Mouse (Mus musculus) c-Kit-positive CD71-positive TER-119-negative erythroid progenitor cells, embryonic 14.5 days (primary cell): Measurements from ENCODE around the gene Ptrh2.

ENCODE experiments used
- DNase-seq: peaks from one replicate; pipeline ENCODE4 v3.0.0-alpha.2; 2013; ENCODE audit warnings: low read depth

Gene Ptrh2

DNA sequence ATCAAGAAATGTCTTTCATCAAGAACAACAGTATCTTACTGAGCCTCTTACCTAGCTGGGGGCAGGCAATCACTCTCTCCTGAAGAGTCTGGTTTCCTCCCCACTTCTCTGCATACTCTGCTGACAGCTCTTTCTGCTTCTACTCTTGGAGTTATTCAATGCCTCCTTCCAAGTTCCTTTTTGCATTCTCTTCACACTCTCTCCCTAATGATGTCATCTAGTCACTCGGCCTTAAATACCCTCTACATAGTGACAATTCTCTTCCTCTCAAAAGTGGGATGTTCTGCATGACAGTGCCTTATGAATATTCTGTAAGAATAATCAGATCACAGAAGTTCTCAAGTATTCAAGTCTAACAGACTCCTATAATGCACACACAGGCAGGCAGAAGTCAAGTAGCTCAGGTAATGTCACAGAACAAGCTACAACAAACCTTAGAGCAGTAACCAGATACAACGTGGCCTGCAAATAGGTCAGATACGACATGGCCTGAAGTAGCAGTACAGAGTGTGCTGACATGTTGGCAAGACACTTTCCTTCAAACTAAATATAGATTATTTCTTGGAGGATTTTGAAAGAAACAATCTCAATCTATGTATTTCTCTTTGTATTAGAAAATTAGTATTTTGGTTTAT lies 12.6 kb upstream of the Ptrh2 start:
- no peak for DNase-seq

GRCm38 (mm10) chr11:86672772-86673171 lies 11.0 kb upstream of the Ptrh2 start:
- DNase-seq: no peak

DNA sequence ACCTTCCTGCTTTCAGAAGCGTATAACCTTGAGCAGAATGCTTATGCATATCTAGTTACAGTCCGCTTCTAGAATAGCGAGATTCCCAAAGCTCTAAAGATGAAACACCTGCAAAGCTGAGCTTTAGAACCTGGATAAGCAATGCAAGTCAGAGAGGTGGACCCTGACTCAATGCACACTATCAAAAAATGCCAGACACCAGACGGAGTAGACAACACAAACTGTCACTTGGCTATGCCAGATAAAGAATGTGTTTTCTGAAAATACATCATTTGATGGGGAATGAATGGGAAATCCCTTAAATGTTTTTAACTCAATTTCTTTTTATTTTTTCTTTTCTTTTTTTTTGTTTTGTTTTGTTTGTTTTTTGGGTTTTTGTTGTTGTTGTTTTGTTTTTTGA lies 8.3 kb upstream of the Ptrh2 start:
- no peak for DNase-seq

DNA sequence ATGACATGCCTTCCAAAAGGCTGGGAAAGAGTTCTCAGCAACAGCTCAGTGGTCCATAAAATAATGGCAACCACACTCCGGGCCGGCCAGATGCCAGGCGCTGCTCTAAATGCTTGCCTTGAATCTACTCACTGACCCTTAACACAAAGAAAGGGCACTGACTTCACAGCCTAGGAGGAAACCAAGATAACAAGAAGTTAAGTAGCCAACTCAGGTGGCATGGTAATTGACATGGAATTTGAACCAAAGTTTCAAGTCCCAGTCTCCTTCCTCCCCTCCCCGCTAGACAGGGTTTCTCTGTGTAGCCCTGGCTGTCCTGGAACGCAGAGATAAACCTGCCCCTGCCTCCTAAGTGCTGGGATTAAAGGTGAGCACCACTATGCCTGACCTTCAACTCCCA lies 4.8 kb upstream of the Ptrh2 start:
- no peak for DNase-seq

- DNase-seq: no peak
These were observed 3.1 kb upstream of the Ptrh2 start for GRCm38 (mm10) chr11:86680729-86681128.

DNA sequence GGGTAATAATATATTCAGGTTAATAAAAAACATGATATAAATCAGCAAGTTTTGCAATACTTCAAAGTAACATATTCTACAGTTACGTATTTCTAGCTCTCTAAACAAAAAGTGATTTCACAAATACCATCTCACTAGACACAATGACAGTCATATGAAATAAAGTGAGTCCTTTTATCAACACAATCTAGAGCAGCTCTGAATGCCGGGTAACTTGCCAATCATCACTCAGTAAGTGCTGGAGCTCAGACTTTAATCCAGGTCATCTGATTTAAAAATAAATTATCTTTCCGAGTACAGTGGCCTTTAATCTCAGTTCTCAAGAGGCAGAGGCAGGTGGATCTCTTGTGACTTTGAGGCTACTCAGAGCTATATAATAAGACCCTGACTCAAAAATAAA lies 2.4 kb upstream of the Ptrh2 start:
- DNase-seq: no peak

- no peak for DNase-seq
These were observed 924 bp upstream of the Ptrh2 start for GRCm38 (mm10) chr11:86682861-86683260.

- DNase-seq: no peak
These were observed 584 bp downstream of the Ptrh2 start for GRCm38 (mm10) chr11:86684126-86685012.

DNA sequence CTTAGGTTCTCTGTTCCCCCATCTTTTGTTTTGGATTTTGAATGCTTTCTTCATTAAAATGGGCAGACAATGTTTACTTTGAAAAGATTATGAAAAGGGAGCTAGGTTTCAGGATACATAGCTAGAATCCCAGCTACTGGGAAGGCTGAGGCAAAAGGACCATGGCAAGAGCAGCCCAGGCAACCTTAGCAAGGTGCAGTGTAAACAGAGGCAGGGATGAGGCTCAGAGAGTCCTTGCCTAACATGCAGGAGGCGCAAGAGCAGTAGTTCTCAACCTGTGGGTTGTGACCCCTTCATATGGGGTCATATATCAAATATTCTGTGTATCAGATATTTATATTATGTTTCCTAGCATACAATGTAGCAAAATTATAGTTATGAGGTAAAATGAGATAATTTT lies 1.6 kb downstream of the Ptrh2 start:
- no peak for DNase-seq

- no peak for DNase-seq
These were observed 6.6 kb downstream of the Ptrh2 start for GRCm38 (mm10) chr11:86690383-86690782.

GRCm38 (mm10) chr11:86691482-86691881 lies 7.7 kb downstream of the Ptrh2 start:
- DNase-seq: no peak

- DNase-seq: no peak
These were observed 8.2 kb downstream of the Ptrh2 start for GRCm38 (mm10) chr11:86691956-86692355.

DNA sequence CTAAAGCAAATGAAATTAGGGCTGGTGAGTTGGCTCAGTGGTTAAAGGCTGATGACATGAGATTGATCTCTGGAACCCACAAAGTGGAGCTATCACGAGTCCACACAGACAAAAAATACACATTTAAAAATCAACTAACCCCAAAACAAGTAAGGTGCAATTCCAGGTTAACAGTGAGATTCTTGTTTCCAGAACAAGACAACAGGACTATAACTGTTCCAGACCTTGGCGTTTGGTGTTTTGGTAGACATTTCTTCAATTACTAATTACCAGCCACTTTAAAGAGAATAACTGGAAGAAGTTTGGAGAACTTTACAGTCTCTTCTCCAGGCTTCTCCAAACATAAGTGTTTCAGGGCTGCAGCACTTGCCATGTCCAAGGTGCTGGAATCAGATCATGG lies 8.8 kb downstream of the Ptrh2 start:
- DNase-seq: no peak

DNA sequence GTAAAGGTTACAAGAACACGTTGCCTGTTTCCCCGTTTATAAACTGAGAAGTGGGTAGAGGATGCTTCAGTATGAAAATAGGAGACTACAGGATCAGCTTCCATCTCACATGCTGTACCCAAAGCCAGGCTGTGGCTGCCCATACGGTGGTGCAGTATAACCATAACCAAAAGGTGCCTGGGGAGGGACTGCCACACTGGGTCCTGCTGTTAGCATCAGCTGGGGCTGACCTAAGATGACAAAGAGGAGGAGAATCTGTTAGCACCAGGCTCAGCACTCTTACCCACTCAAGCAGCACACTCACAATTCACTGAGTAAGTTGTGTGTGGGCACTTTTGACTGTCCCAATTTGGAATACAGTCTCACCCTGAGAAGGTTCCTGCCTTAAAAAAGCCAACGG lies 11.7 kb downstream of the Ptrh2 start:
- no peak for DNase-seq

GRCm38 (mm10) chr11:86701151-86701550 lies 17.4 kb downstream of the Ptrh2 start:
- no peak for DNase-seq

DNA sequence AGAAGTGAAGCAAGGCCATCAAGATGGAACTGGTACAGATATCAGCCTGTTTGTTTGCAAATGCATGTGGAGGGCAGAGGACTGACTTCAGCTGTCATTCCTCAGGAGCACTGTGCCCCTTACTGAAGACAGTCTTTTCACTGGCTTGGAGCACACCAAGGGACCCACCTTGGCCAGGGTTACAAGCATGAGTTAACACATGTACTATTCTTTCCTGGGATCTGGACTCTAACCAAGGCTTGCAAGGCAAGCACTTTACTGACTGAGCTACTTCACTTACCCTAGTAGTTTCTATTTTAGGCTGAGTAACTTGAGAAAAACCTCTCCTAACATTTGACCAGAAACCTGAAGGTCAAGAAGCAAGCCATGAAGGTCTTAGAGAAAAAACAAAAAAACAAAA lies 30.8 kb downstream of the Ptrh2 start:
- no peak for DNase-seq

GRCm38 (mm10) chr11:86717306-86718065 lies 33.7 kb downstream of the Ptrh2 start:
- no peak for DNase-seq

DNA sequence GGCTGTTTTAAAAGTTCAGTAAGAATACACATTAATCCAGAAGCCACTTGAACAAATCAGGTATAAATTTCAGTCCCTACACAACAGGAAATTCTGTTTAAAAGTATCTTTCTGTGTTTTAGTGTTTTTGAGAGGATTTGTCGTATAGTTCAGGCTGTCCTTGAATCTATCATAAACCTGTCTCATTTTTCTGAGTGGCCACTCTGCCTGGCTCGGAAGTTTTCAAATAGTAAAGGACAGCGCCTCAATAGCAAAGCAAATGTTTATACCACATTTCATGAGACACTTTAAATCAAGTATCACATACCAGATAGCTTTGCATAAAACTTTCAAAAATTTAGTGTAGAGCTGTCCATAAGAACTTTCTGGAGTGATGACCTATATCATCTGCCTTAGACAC lies 34.6 kb downstream of the Ptrh2 start:
- DNase-seq: no peak

GRCm38 (mm10) chr11:86719390-86719789 lies 35.6 kb downstream of the Ptrh2 start:
- DNase-seq: no peak

DNA sequence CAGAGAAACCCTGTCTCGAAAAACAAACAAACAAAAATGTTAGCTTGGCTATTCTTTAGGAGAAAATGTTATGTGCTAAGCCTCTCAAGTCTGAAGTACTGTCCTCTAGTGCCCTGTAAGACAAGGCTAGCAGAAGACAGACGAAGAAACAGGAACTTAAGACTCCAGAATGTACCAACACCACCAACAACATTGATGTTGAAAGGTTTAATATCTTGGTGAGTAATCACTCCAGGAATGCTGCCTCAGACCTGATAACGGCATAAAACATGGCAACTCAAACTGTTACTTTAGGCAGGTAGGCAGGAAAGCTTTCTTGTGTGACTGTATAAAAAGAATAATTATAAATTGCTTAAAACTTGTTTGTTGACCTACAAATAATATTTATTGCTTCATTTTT lies 40.2 kb downstream of the Ptrh2 start:
- no peak for DNase-seq

GRCm38 (mm10) chr11:86724982-86725381 lies 41.2 kb downstream of the Ptrh2 start:
- DNase-seq: no peak

DNA sequence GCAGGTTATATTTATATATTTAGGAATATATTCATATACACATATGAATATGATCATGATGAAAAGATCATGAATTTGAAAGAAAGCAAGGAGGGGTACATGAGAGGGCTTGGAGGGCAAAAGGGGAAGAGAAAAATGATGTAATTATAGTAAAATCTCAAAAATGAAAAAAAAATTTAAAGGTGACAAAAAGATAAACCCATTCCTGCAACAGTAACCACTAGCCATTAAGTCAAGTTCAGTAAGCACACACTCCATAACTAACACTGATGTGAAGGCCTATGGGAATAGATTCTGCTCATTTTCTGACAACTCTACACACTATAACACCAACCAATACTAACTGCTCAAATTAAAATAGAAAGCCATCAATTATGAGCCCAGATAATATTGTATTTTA lies 41.8 kb downstream of the Ptrh2 start:
- DNase-seq: no peak

- DNase-seq: no peak
These were observed 47.7 kb downstream of the Ptrh2 start for GRCm38 (mm10) chr11:86731443-86731842.
